Mouse (Mus musculus): ENCODE measurements around the gene Lamtor4. TPM values are rescaled to one million over a fixed set of nuclear protein-coding genes. Genes with fewer than 3 reads are reported as not detected.
A peak's percentile ranks its signal among the peaks of the same experiment; 100 is the strongest.

The Lamtor4 gene
- polyA plus RNA-seq, 1 experiment from 2014 or later, result 35.3 TPM

DNA sequence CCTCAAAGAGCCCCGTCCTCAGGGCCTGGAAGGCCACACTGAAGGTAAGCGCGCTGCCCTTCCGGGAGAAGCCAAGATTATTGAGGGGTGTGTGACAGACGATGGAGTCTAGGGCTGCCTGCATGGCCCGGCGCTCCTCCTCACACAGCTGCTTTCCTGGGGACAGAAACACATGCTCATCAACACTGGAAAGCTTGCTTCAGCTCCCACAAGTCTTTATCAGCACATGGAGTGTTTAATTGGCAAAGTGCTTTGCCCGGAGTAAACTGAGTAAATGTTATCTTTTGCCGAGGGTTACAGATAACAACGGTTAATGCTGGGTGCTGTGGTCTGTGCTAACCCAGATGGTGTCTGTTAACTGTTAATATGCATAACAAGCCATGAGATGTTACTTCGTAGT is 5.6 kb downstream of the Lamtor4 start:
- Histone ChIP-seq H3K36me3 (replicated peaks) (peaks cover 37% of the 10 kb centered on the region), H3K4me1 (replicated peaks) (peaks cover 88% of the 10 kb centered on the region), H3K4me3 (replicated peaks) (peak overlapping the region; percentile 84), H3K9me3 (replicated peaks) (no peaks in the 10 kb centered on the region), H3K4me2 (peak overlapping the region; percentile 95), H3K27me3 (no peaks in the 10 kb centered on the region), H3K9ac (peak overlapping the region; percentile 12), H3K27ac (replicated peaks) (peak overlapping the region; percentile 75)
- WGBS (ENCODE audit: insufficient replicate concordance), result 22% methylated on average over 11 of the region's 11 CpGs
- ATAC-seq (ENCODE audit: insufficient read depth), result peak; percentile 47

DNA sequence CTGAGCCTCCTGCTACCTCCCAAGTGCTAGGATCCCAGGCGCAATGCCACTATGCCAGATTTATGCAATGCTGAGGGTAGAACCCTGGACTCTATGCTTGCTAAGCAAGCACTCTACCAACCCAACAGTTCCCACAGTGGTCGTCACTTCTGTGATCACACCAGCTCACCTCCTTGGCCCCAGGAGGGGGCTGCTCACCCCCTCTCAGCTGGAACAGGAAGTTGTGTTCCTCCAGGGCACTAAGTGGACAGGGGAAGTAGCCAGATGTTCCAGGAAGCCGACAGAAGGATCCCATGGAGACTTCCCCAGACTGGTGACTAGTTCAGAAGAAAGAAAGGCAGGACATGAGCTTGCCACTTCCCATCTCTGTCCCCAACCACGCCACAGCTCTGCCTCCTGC is 6.7 kb downstream of the Lamtor4 start:
- WGBS (ENCODE audit: insufficient replicate concordance), result 26% methylated on average over 4 of the region's 4 CpGs
- Histone ChIP-seq H3K36me3 (replicated peaks) (peaks cover 37% of the 10 kb centered on the region), H3K9ac (peak overlapping the region; percentile 84; the same call in 1 of the 2 replicates), H3K4me1 (replicated peaks) (peaks cover 76% of the 10 kb centered on the region), H3K4me3 (replicated peaks) (peak overlapping the region; percentile 84), H3K4me2 (peak overlapping the region; percentile 95), H3K9me3 (replicated peaks) (no peaks in the 10 kb centered on the region), H3K27me3 (no peaks in the 10 kb centered on the region), H3K27ac (replicated peaks) (peak overlapping the region; percentile 75)
- ATAC-seq (ENCODE audit: insufficient read depth), result no peak

DNA sequence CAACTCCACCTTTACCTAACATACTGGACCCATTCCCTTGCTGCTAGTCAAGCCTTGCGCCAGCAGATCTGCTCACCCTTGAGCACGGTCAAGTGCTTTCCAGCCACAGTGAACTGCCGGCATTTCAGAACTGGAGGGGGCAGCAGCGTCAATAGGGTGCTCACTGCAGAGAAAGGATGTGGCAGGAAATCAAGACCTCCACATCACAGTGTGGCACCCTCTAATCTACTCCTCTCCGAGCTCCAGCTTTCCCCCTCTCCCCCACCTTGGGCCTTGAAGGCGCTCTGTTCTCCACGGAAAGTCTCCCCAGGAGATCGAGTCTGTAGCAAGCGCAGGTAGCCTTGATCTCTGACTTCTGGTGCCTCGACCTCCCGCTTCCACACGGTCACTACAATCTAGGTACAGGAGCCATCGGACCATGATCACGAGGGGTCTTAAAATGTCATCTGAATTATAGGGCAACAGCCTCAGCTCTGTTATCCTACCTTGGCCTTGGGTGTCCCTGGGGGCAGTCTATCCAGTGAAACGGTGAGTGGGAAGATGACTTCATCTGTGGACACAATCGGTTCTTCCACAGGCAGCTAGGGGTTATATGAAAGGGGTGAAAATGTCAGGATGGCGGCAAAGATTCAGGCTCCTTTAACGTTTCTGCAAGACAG is 7.4 kb downstream of the Lamtor4 start:
- H3K4me2 ChIP-seq, result peak overlapping the region; percentile 95
- peak overlapping the region; percentile 84 for H3K9ac ChIP-seq
- H3K4me3 ChIP-seq (replicated peaks), result peak overlapping the region; percentile 84
- H3K9me3 ChIP-seq (replicated peaks), result no peaks in the 10 kb centered on the region
- ATAC-seq (ENCODE audit: insufficient read depth), result no peak
- 25% methylated on average over 18 of the region's 18 CpGs for WGBS (ENCODE audit: insufficient replicate concordance)
- no peaks in the 10 kb centered on the region for H3K27me3 ChIP-seq
- H3K36me3 ChIP-seq (replicated peaks), result peaks cover 37% of the 10 kb centered on the region
- H3K27ac ChIP-seq (replicated peaks), result peak overlapping the region; percentile 75
- H3K4me1 ChIP-seq (replicated peaks), result peaks cover 70% of the 10 kb centered on the region

DNA sequence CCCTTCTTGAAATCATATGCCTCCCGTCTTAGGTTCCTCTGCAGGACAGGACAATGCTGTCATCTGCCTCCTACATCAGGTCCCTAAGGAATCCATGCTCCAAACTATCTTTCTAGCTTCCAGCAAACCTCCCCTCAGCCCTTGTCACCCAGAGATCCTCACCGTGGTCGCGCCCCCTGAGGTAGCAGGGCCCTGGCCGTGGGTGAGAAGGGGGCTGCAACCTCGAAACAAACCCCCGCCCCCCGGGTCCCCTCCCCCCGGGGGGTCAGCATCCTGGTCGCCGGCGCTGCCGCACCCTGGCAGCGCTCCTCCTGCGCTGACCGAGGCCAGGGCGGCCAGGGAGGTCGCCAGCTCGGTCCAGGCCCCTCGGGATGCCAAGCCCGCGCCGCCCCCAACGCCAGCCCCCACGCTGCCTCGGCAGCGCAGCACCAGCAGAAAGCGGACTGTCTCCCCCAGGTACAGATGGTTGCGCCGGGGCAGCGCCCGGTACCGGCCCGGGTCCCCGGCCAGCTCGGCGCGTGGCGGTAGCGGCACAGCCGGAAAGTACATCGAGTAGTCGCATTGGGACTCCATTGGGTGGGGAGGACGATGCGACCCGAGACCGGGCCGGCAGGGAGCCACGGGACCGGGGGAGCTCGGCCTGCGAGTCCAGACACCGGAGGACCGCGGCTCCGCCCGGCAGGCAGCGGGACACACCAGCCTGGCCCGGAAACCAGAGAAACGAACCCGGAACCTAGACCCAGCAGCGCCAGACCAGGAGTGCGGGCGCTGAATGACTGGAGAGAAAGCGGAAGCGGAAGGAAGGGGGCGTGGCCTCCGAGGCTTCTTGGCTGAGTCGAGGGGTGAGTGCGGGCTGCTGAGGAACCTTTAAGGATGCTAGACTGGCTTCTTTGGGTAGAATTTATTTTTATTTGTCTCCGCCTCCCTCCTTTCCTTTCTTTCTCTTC is 8.3 kb downstream of the Lamtor4 start, which contains the start of gene BC037034:
Gene BC037034, minus strand, starts transcription at position 774 of the 947 bp plus-strand sequence.
- Histone ChIP-seq H3K4me1 (replicated peaks) (peaks cover 62% of the 10 kb centered on the region), H3K4me3 (replicated peaks) (peak within 1 kb of the TSS; percentile 84), H3K27me3 (no peaks in the 10 kb centered on the region), H3K4me2 (peak within 1 kb of the TSS; percentile 95), H3K9me3 (replicated peaks) (no peaks in the 10 kb centered on the region), H3K9ac (peak within 1 kb of the TSS; percentile 84), H3K27ac (replicated peaks) (peak within 1 kb of the TSS; percentile 75), H3K36me3 (replicated peaks) (peaks cover 32% of the 10 kb centered on the region)
- WGBS (ENCODE audit: insufficient replicate concordance), result under 1% methylated on average over 71 of the region's 71 CpGs
- ATAC-seq (ENCODE audit: insufficient read depth), result peak; percentile 81

DNA sequence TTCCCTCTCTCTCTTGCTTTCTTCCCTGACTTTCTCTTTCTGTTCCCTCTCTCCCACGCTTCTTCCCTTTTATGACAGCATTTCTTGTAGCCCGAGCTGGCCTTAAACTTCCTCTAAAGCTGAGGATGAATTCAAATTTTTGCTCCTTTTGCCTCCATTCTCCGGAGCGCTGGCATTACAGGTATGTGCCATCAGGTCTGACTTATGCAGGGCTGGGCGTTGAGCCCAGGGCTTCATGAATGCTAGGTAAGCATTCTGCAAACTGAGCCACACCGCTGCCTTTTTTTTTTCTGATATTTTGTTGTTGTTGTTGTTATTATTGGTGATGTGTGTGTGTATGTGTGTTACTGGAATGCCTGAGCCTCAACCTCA is 8.9 kb downstream of the Lamtor4 start:
- H3K4me3 ChIP-seq (replicated peaks), result peak overlapping the region; percentile 84
- H3K4me1 ChIP-seq (replicated peaks), result peaks cover 55% of the 10 kb centered on the region
- no peaks in the 10 kb centered on the region for H3K9me3 ChIP-seq (replicated peaks)
- ATAC-seq (ENCODE audit: insufficient read depth), result no peak
- peaks cover 26% of the 10 kb centered on the region for H3K36me3 ChIP-seq (replicated peaks)
- H3K27ac ChIP-seq (replicated peaks), result peak overlapping the region; percentile 75
- H3K27me3 ChIP-seq, result no peaks in the 10 kb centered on the region
- H3K9ac ChIP-seq, result peak overlapping the region; percentile 84
- peak overlapping the region; percentile 95 for H3K4me2 ChIP-seq
- 10% methylated on average over 6 of the region's 6 CpGs for WGBS (ENCODE audit: insufficient replicate concordance)

DNA sequence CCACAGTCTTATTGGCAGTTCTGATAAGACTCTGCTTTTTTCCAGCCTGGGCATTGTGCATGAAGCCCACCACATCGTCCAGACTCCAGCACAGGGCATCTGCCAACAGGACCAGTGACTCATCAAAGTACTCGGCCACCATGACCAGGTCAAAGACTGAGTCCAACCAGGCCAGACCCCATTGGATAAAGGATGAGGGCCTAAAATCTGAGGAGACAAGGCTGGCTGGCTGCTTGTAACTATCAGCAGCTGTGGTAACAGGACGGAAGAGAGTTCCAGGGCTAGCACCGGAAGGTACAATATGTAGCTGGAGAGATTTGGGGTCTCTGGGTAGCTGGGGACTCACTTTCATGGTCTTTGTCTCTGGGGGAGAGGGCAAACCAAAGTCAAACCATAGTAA is 10.4 kb downstream of the Lamtor4 start:
- H3K4me2 ChIP-seq, result no peak overlapping the region
- peaks cover 40% of the 10 kb centered on the region for H3K4me1 ChIP-seq (replicated peaks)
- no peak overlapping the region for H3K4me3 ChIP-seq (replicated peaks)
- H3K27ac ChIP-seq (replicated peaks), result no peak overlapping the region
- peaks cover 7% of the 10 kb centered on the region for H3K27me3 ChIP-seq
- no peak overlapping the region for H3K9ac ChIP-seq
- peaks cover 11% of the 10 kb centered on the region for H3K36me3 ChIP-seq (replicated peaks)
- ATAC-seq (ENCODE audit: insufficient read depth), result no peak
- WGBS (ENCODE audit: insufficient replicate concordance), result 80% methylated on average over 4 of the region's 4 CpGs
- no peaks in the 10 kb centered on the region for H3K9me3 ChIP-seq (replicated peaks)

DNA sequence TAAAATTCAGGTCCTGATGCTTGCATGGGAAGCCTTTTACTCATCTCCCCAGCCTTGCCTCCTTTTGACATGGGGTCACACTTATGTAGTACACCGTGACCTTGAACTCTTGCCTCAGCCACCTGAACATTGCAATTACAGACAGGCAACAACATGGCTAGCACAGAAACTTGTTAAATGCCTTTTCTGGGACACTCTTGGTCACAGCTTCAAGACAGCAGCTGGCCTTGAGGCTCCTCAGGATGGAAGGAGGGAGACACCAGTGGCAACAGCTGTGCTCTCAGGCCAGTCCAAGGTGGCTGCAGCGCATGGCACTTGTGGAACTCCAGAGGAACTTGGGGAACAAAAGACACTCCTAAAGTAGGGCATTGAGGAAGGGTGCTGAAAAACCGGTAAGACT is 11.8 kb downstream of the Lamtor4 start:
- no peaks in the 10 kb centered on the region for H3K36me3 ChIP-seq (replicated peaks)
- H3K4me1 ChIP-seq (replicated peaks), result peaks cover 26% of the 10 kb centered on the region
- no peak for ATAC-seq (ENCODE audit: insufficient read depth)
- no peak overlapping the region for H3K4me3 ChIP-seq (replicated peaks)
- H3K27ac ChIP-seq (replicated peaks), result no peak overlapping the region
- no peak overlapping the region for H3K9ac ChIP-seq
- no peak overlapping the region for H3K4me2 ChIP-seq
- peaks cover 21% of the 10 kb centered on the region for H3K27me3 ChIP-seq
- WGBS (ENCODE audit: insufficient replicate concordance), result 77% methylated on average over 3 of the region's 3 CpGs
- no peaks in the 10 kb centered on the region for H3K9me3 ChIP-seq (replicated peaks)

DNA sequence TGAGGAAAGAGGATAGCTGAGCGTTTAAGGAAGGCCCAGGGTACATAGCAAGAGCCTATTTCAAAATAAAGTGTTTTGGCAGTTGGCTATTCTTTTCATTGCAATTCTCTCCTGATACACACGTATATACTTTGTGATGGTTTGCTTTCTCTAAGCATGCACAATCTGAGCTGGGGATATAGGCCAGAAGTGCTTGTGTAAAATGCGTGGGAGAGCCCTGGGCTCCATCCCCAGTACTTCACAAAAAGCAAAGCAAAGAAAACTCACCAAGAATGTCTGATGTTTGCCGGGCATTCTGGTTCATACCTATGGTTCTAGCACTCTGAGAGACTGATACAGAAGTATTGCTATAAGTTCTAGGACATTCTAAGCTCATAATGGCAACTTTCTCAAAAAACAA is 13.7 kb downstream of the Lamtor4 start:
- 59% methylated on average over 4 of the region's 4 CpGs for WGBS (ENCODE audit: insufficient replicate concordance)
- no peak for ATAC-seq (ENCODE audit: insufficient read depth)

DNA sequence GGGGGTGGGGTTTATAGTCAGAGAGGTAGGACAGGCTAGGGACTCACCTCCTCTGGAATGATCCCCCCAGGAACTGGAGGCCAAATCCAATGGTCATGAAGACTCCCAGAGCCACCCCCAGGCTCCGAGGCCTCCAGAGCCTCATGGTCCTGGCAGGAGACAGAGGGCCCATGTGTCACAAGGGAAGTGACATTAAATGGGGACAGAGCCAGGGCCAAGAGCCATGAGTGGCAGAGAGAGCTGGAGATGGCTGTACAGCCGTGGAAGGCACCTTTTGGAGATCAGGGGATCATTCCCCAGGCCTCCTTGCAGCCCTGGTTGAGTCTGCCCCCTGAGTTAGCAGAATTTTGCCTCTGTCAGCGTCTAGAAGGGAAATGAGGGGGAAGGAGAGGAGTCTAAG is 15.9 kb downstream of the Lamtor4 start:
- Histone ChIP-seq H3K4me2 (no peak overlapping the region), H3K27me3 (peaks cover 44% of the 10 kb centered on the region), H3K36me3 (replicated peaks) (no peaks in the 10 kb centered on the region), H3K4me1 (replicated peaks) (0 out of 2 replicates have a peak, but pooled peaks cover 2% of the 10 kb centered on the region), H3K9ac (no peak overlapping the region), H3K9me3 (replicated peaks) (no peaks in the 10 kb centered on the region), H3K27ac (replicated peaks) (no peak overlapping the region), H3K4me3 (replicated peaks) (no peak overlapping the region)
- no peak for ATAC-seq (ENCODE audit: insufficient read depth)
- 26% methylated on average over 3 of the region's 3 CpGs for WGBS (ENCODE audit: insufficient replicate concordance)

More for the DNA sequence above, 13.7 kb downstream of the Lamtor4 start:
- H3K9me3 ChIP-seq (replicated peaks), result no peaks in the 10 kb centered on the region
- H3K27me3 ChIP-seq, result peaks cover 39% of the 10 kb centered on the region
- no peak overlapping the region for H3K4me2 ChIP-seq
- peaks cover 12% of the 10 kb centered on the region for H3K4me1 ChIP-seq (replicated peaks)
- no peaks in the 10 kb centered on the region for H3K36me3 ChIP-seq (replicated peaks)
- H3K27ac ChIP-seq (replicated peaks), result no peak overlapping the region
- H3K9ac ChIP-seq, result no peak overlapping the region
- no peak overlapping the region for H3K4me3 ChIP-seq (replicated peaks)

DNA sequence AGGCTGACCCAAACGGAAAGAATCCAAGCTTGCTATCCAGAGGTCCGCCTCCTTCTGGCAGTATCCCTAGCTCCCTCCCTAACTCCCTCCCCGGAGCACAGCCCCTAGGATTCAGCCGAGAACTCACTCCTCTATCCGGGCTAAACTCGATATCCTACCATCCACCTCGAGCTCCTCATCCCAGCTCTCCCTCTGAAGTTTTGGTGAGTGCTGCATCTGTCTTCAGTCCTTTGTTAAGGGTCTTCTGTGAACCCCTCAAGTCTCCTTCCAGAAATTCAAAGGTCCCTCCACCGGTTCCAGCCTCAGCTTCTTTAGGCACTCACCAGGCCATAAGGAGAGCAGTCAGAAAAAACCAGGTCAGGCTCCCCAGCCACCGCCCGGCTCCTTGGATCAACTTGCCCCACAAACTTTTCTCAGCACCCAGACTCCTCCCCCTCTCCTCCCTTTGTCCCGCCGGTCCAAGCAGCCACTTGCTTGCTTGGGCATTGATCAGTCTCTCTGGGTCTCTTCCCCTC is 17.2 kb downstream of the Lamtor4 start, which contains the start of gene Gal3st4:
Gene Gal3st4, minus strand, starts transcription at position 432 of the 515 bp plus-strand sequence.
- ATAC-seq (ENCODE audit: insufficient read depth), result no peak

DNA sequence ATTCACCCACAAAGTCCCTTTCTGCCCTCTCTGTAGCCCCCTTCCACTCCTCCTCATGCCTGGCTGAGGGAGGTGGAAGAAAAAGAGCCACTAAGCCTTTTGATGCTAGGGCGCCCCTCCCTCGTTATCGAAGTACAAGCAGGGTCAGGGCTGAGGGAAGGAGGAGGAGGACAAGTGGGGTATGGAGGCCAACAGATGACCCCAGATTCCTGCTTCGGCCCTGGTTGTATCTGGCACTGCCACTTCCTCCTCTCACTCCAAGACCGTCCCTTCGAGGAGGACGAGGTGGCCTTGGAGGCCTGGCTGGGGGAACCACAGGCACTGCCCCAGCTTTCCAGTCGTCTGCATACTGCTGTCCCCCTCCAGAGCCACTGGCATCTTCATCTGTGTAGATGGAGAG is 18.9 kb downstream of the Lamtor4 start:
- Histone ChIP-seq H3K9ac (no peak overlapping the region), H3K4me2 (no peak overlapping the region), H3K4me1 (replicated peaks) (peaks cover 3% of the 10 kb centered on the region), H3K27ac (replicated peaks) (no peak overlapping the region), H3K36me3 (replicated peaks) (no peaks in the 10 kb centered on the region), H3K27me3 (peaks cover 55% of the 10 kb centered on the region), H3K9me3 (replicated peaks) (no peaks in the 10 kb centered on the region), H3K4me3 (replicated peaks) (no peak overlapping the region)
- WGBS (ENCODE audit: insufficient replicate concordance), result 50% methylated on average over 8 of the region's 8 CpGs
- ATAC-seq (ENCODE audit: insufficient read depth), result no peak

More for the DNA sequence above, 17.2 kb downstream of the Lamtor4 start, which contains the start of gene Gal3st4:
- WGBS (ENCODE audit: insufficient replicate concordance), result 16% methylated on average over 12 of the region's 12 CpGs
- Histone ChIP-seq H3K9me3 (replicated peaks) (no peaks in the 10 kb centered on the region), H3K27ac (replicated peaks) (no peak within 1 kb of the TSS), H3K4me3 (replicated peaks) (no peak within 1 kb of the TSS), H3K27me3 (peaks cover 44% of the 10 kb centered on the region), H3K4me2 (no peak within 1 kb of the TSS), H3K4me1 (replicated peaks) (0 out of 2 replicates have a peak, but pooled peaks cover 2% of the 10 kb centered on the region), H3K9ac (no peak within 1 kb of the TSS), H3K36me3 (replicated peaks) (no peaks in the 10 kb centered on the region)
